Mouse (Mus musculus) liver, embryonic 14.5 days (tissue): ENCODE measurements around the gene Phospho2.

Experiments
- CTCF ChIP-seq: IDR thresholded peaks from 2 replicates; pipeline ENCODE4 v1.5.1; 2016; ENCODE audit warnings: antibody characterized with exemption, low read depth, control low read depth
- EP300 ChIP-seq: IDR thresholded peaks from 2 replicates; pipeline ENCODE4 v1.6.1; 2016; ENCODE audit warnings: antibody characterized with exemption, low read depth

DNA sequence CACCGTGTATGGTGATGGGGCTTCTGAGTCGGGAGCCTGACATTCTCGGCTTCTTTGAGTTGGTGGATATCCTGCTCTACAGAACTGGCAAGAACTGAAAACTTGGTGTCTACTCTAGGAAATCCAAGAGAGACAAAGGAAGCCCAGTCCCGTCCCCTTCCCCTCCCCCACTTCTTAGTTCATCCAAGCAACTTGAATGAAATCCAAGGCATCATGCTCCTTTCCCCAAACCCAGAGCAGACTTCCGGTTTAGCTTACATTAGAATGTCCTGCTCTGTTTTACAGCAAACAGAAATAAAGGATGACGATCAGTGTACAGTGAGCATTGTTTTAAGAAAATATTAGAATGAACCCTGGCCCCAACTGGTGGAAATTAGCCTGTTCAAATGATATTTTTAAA lies 59.8 kb downstream of the Phospho2 start:
- TF ChIP-seq CTCF (no peak), EP300 (no peak)
